Mouse (Mus musculus): Measurements from ENCODE around the gene Ptpn4.

Gene Ptpn4

DNA sequence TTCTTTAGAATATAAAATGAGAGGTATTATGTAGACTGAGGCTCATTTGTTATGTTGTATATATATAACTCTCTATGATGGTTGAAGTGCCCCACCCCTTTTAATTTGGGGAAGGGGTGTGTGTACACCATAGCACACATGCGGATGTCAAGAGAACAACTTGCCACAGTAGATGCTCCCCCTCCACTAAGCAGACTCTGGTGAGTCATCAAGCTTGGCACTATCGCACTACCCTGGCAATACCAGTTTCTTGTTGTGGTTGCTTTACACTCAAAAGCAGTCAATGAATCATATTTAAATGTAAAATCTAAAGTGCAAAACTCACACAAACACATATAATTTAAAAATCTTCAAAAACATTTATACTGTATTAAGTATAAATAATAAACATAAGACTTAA lies 31.4 kb downstream of the Ptpn4 start:
- DNase-seq (ENCODE audit: low spot score in 2 of 2): no peak

DNA sequence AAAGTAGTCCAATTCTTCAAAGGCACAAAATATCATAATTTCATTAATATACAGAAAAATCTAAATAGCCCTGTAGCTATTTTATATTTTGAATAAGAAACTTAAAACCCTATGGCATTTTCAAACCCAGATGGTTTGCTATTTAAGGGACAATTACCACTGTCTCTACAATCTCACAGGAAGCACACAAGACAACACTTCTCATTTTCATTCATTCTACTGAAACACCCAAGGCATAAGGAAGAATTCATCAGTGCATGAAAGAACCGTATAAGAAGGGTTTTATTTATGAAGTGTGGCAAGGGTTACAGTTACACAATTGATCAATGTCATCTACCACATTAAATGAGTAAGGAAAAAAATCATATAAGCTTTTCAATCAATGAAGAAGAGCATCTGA lies 32.8 kb downstream of the Ptpn4 start:
- no peak for DNase-seq (ENCODE audit: low spot score in 2 of 2)

DNA sequence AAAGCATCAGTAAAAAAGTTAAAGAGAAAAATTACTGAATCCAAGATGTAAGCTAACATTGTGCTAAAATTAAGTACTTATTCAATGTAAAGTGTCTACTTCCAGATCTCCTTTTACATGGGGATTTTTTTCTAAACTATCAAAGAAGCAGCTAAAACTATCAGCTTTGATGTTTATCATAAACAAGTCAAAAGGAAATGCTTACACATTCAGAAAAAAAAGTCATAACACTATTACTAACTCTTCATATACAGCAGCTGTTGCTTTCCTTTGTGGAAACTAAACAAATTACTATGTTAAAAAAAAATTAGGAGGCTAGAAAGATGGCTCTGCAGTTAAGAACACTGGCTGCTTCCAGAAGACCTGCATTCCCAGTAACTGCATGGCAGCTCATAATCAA lies 42.2 kb downstream of the Ptpn4 start:
- no peak for DNase-seq (ENCODE audit: low spot score in 2 of 2)

DNA sequence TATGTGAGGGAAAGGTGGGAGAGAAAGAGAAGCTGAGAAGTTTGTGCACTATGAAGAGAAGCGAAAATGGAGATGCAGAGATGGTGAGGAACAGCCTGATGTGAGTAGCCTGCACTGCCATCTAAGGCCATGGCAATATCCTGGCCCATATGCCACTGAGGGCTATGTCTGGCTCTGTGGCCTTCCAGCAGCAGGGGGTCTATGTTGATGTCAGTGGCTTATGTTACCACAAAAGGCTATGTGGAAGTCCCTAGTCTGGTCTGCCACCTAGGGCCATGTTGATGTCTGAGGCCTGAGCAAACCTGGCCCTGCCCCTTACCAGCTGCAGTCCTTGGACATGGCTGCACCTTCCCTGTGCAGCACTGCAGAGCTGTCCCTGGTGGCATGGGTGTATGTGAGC lies 43.1 kb downstream of the Ptpn4 start:
- DNase-seq (ENCODE audit: low spot score in 2 of 2): no peak

DNA sequence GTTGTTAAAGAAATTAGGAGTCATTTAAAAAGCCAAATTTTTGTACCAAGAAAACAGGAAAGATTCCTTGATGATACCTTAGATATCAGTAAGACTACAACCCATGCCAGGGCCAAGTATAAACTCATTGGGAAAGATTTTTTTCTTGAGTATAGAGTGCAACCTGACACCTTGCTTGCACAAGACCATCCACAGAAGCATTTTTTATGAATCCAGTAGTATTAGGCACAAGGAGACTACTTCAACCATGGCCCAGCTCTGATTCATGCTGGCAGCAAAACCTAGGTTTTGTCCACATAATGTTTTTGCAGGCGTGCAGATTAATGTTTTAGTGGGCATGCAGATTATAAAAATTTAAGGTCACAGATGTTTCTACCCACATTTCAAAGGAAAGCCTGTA lies 46.8 kb downstream of the Ptpn4 start:
- no peak for DNase-seq (ENCODE audit: low spot score in 2 of 2)

DNA sequence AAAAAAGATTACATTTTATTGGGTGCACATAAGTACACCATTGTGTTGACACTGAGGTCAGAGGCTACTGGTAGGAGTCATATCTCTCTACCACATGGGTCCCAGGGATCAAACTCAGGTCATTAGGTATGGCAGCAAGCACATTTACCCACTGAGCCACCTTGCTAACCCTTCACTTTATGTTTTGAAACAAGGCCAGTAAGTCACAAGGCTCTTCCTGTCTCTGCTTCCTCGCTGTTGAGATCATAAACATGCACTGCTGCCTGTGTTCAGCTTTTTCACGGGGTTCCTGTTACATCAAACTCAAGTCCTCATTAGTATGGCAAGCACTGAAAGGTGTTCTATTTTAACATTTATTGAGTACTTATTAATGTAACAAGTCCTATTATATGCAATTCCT lies 61.5 kb downstream of the Ptpn4 start:
- no peak for DNase-seq (ENCODE audit: low spot score in 2 of 2)

DNA sequence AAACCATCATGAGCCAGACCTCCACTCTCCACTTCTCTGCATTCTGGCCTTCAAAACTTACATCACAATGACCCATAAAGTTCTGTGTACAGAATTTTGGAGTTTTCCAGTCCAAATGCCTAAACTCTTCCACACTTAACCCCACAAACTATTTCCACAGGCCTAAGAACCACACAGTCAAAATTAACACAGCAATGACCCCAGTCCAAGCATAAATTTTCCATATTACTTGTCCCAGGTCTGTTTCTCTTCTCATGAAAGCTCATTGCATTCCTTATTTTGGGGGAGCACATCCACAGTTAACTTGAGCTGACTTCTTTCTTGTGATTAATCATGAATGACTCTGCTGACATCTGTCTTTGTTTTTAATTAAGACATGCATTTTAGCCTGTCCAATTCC lies 101.7 kb downstream of the Ptpn4 start:
- DNase-seq (ENCODE audit: low spot score in 2 of 2): no peak

DNA sequence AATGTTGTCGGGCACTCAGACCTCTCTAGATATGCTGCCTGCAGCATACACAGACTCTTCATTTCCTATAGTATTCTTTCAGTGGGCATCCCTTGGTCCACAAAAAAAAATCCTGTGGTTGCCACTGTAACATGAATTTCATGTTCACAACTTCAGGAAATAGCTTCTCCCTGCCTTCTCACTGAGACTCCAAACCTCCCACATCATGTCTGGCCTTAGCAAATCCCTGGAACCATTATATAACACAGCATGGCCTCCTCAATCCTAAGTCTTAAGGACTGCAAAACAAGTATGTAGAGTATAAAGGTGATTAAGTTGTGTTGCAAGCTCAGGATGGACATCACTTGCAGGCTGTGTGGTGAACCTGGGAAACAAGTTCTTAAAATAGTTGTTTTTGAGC lies 102.6 kb downstream of the Ptpn4 start:
- DNase-seq (ENCODE audit: low spot score in 2 of 2): no peak

DNA sequence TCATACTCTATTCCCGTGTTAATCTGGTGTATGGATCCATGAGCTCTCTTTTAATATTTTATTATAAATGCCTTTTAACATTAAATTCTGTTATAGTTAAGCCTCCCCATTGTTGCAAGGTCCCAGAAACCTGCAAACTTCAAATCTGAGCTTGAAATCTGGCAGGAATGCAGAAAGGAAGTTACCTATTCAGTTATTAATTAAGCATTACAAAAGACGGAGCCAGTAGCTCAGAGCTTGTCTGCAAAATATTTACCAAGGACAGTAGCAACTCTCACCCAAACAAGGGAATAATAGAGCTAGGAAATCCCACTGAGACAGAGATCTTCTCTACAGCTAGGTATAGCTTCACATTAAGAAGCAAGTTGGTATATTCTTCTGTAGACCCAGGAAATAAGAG lies 106.2 kb downstream of the Ptpn4 start:
- DNase-seq (ENCODE audit: low spot score in 2 of 2): no peak

DNA sequence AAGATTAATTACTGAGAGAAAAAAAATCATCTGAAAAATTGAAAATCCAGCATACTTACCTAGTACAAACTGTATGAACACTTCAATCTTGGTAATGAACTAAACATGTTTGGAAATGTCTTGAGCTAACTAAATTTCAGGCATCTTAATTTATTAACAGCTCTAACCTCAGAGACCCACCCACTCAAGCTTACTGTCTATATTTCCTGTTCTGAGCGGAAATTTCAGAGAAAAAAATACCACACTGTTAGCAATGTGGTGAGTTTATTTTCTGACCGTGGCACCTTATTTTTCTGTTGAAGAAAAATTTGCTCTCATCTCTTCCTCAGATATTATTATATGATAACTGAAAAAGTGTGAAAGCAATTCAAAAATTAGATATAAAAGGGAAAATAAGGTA lies 124.4 kb downstream of the Ptpn4 start:
- no peak for DNase-seq (ENCODE audit: low spot score in 2 of 2)

DNA sequence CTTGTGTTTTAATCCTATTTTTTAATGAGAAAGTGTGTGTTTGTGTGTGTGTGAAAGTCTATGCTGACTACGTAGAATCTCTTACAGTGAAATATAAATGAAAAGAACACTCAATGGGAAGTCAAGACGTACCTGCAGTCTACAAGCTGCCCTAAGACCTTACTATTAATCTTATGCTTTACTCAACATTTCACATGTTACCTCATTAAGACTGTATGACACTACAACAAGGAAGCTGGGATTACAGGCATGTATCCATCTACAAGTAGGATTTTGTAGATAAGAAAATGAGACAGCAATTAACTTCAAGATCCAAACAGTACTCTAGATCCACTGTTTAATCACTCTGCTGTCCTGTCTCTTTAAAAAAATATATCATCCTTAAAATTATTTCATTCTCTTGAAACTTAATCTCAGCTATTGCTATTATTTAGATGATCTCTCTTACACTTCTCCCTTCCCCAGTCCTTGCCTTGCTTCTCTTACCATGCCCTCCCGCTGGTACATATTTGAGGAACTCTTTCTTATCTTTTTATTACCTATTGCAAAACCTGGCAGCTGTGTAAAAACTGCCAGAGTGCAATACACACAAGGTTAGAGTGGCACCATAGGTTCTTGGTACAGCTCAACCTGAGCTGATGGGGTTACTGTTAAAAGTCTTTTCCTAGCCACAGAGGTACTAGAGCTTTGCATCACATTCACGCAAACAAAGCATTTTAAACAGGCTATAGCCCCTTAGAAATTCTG lies 130.8 kb downstream of the Ptpn4 start:
- DNase-seq (ENCODE audit: low spot score in 2 of 2): no peak

DNA sequence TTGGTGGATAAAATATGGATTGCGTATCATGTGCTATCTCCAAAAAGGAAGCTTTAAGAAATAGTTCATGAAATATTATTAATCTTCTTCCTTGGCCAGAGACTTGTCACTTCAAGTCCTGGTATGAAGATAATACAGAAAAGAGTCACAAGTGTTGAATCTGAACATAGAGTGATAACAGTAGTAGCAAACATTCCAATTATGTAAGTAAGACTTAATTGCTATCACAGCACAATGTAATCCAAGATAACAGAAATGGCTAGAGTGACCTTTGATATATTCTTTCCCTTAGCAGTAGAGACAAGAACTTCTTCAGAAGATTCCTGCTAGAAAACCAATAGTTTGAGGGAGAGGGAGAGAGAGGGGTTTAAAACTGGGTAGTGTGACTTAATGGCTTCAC lies 140.6 kb downstream of the Ptpn4 start:
- DNase-seq (ENCODE audit: low spot score in 2 of 2): no peak

DNA sequence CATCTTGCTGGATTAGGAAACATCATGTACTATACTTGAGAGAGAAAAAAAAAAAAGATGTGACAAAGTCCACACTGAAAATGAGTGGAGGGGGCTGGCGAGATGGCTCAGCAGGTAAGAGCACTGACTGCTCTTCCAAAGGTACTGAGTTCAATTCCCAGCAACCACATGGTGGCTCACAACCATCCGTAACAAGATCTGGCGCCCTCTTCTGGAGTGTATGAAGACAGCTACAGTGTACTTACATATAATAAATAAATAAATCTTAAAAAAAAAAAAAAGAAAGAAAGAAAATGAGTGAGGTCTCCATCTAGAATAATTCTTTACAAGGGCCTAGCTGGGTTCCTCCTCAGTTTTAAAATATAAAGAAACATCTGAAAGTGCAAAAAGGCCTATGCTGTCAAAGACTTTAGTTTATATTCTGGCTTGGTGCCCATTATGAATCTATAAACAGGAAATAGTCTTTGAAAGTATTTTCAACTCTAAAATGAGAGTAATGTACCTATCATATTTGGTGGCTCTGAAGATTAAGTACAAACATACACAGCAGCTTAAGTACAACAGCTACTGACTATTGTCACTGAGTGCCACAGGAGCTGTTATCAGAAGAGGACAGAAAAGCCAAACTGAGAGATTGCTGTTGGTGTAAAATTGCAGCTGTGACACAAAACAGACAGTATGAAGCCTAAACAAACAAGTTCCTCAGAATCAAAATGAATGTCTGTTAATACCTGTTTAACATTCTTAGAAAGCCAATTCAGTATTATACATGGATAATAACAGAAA lies 151.4 kb downstream of the Ptpn4 start:
- no peak for DNase-seq (ENCODE audit: low spot score in 2 of 2)

DNA sequence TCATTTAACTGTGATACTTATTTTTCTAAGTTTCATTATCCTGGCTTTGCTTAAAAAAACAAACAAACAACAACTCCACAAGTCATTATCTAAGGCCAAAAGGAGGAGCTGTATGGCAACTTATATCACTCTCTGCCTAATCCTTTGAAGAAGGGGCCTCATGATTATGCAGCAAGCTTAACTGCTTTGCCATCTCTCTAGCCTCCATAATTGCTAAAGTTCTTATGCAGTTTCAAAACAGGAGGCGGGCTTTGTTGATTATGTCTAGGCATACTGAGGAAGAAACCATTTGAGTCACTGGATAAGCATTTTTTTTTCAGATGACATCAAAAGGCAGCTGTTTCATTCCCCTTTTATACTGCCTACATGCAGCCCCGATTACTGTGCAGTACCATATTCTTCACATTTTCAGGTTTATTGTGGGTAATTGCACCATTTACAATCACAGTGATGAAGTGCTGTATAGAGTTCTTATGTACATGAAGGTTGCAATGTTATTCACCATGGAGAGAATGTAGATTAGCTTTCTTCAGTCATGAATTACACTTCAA lies 155.7 kb downstream of the Ptpn4 start:
- DNase-seq (ENCODE audit: low spot score in 2 of 2): no peak

DNA sequence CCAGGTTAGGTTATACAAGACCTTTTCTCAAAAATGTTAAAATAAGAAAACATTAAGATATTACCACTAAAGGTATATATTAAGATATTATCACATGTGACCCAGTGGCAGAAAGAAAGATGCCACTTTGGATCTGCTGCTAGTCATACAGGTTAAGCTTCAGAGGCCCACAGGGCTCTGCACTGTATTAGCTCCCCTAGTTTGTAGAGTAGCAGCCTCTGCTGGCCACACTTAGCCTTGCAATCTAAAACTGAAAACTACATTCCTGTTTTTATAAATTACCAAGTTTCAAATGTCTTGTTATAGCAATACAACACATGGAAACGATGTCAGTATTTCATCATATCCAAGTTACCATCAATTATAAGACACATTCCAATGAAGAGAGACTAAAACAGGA lies 162.4 kb downstream of the Ptpn4 start:
- DNase-seq (ENCODE audit: low spot score in 2 of 2): no peak

DNA sequence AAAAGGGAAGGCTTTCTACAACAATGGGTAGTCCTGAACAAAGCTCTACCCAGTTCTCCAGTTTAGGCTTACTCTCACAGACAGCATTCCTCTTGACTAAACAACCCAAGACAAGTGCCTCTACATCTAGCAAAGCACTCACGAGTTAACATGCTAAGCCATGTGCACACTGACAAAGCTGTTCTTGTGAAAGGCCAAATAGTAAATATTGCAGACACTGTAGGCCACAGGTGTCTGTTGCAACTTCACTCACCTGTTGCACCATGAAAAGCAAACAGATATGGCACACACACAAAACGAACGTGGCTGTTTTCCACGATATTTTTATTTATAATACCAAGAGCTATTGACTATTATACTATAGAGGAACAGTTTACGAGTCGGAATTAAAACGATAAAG lies 170.5 kb downstream of the Ptpn4 start:
- DNase-seq (ENCODE audit: low spot score in 2 of 2): no peak

DNA sequence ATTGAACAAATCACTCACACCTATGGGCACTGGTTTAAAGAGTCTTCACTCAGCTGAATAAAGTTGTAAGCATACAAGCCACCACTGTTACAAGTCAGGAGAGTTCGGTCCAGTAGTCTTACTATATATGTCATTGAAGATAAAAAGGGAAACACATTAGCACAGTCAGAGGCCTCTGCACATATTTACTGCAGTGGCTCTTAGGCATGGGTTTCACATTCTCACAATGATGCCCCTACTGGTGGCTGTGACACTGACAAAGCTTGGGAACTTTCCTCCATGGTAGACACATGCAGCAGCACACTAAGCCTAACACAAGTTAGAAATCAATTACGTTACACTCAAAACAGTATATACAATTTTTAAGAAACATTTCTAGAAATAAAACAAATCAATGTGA lies 183.1 kb downstream of the Ptpn4 start:
- no peak for DNase-seq (ENCODE audit: low spot score in 2 of 2)

DNA sequence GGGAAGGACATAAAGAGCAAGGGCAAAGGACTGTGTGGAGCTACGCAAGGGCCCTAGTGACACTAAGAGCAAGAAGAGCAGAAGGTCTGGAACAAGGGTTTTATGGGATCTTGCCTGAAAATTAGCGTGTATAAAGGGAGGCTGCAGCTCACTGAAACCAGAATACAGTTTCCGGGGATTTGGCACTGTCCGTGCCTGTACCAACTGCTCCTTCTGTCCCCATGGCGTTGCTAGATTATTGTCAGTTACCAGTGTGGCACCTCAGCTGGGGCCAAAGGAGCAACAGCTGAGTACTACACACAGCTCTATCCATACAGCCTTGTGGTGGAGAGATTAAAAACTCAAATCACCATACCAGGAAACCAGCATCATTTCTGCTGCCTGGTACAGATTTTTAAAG lies 187.0 kb downstream of the Ptpn4 start:
- no peak for DNase-seq (ENCODE audit: low spot score in 2 of 2)

DNA sequence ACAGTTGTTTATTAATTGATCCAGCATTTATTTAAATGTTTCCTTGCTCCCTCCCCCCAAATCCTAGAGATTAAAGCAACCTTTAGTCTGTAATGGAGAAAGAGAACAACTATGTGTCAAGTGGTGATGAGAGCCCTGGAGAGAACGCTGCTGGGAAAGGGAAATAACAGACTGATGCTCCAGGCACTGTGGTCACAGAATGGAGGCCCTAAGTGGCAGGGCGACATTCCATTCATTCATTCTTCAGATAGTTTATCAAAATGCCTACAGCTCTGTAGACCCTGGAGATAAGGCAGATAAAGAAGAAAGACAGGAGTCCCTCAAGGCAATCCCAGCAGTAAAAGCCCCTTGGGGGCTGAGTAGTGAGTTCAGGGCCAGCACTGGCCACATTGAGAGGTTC lies 187.8 kb downstream of the Ptpn4 start:
- no peak for DNase-seq (ENCODE audit: low spot score in 2 of 2)

DNA sequence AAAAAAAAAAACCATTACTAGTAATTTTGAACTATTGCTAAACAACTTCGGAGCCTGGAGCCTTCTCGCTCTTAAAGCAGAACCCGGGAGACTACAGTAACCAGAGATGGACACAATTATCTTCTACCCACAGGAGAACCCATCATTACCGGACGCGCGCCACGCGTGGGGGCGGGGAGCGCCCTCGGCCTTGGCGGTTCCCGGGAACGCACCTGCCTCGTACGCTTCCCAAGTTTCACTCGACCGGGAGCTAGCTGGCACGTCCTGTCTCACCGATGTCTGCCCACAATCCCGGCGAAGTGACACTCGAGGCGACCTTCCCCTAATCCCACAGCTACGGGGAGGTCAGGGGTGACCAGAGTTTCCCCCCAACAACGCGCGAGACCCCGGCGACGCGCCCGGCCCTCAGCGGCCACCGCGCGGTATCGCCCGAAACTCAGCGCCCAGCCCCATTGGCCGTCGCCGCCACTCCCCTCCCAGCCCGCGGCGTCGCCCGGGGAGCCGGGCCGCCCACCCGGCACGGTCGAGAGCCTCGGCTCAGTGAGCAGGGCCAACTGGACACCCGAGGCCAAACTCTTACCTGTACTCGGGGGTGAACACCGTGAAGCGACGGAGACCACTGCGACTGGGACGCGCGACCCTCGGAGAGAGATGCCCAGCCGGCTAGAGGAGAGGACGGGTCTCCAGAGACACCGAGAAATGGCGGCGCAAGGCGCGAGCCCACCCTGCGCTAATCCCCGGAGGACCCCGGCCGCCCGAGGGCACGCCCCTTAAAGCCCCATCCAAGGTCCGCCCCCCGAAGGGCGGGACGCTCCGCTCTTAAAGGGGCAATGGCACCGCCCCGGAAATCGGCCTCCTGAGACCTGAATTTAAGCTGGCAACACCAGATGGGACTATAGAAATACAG lies 189.0 kb downstream of the Ptpn4 start, which contains the start of gene Epb41l5:
Epb41l5 (minus strand) TSS at position 796 of the 907 bp plus-strand sequence.
- peak; percentile 41 to 76 for DNase-seq (ENCODE audit: low spot score in 2 of 2)

DNA sequence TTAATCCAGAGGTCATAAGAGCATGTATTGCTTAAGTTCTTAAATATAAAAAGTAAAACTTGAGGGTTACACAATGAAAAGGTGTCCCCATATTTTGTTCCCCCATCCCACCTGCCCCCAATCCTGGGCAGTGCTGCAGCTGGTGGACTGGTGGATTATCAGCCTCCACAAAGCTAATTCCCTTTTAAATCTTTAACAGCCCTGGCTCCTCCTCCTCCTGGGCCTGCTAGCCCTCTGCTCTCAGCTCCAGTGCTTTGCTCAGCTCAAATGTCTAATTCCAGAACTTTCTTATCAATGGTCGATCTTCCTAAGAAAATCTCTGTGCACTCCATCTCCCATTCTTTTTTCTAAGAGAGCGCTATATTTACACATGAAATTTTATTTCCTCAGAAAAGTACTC lies 191.1 kb downstream of the Ptpn4 start:
- no peak for DNase-seq (ENCODE audit: low spot score in 2 of 2)

DNA sequence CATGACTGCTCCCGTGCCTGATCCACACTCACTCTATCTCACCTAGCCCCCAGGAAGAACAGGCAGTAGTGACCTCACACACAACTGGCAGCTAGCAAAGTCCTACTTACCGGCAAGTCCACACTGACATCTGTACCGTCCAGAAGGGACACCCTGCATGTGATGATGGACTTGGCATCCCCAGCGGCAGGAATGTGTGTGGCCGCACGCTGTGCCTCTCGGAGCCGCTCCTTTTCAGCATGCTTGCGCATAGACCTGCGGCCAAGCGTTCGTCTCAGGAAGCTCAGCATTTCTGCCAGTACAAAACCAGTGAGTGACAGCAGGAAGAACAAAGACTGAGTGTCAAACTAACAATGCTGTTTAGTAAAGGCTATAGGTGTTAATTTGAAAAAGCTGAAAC lies 195.0 kb downstream of the Ptpn4 start:
- no peak for DNase-seq (ENCODE audit: low spot score in 2 of 2)

Measured in frontal cortex, postnatal 10 days (tissue).